Mouse (Mus musculus): ENCODE measurements around the gene Kif26b. TPM values are rescaled to one million over a fixed set of nuclear protein-coding genes. Genes with fewer than 3 reads are reported as not detected.

Gene Kif26b
- polyA plus RNA-seq, 1 experiment from 2014 or later: 4.9 TPM

- Histone ChIP-seq H3K27me3 (ENCODE audit: insufficient read depth, poor library complexity, severe bottlenecking) (no peaks in the 10 kb centered on the region), H3K4me3 (no peak overlapping the region), H3K4me1 (replicated peaks) (peaks cover 18% of the 10 kb centered on the region), H3K36me3 (no peaks in the 10 kb centered on the region), H3K27ac (no peak overlapping the region), H3K9me3 (no peaks in the 10 kb centered on the region)
- DNase-seq (ENCODE audit: low spot score): no peak
- WGBS: 73% methylated on average over 7 of the region's 7 CpGs
Measured at GRCm38 (mm10) chr1:178631863-178632262, 102.9 kb downstream of the Kif26b start.

GRCm38 (mm10) chr1:178634359-178635085 is 105.6 kb downstream of the Kif26b start:
- no peak overlapping the region for H3K4me3 ChIP-seq
- peak overlapping the region; percentile 40; the same call in 1 of the 2 replicates for H3K27ac ChIP-seq
- no peaks in the 10 kb centered on the region for H3K36me3 ChIP-seq
- DNase-seq (ENCODE audit: low spot score): no peak
- no peaks in the 10 kb centered on the region for H3K9me3 ChIP-seq
- 69% methylated on average over 19 of the region's 19 CpGs for WGBS
- H3K27me3 ChIP-seq (ENCODE audit: insufficient read depth, poor library complexity, severe bottlenecking): no peaks in the 10 kb centered on the region
- H3K4me1 ChIP-seq (replicated peaks): peaks cover 22% of the 10 kb centered on the region

GRCm38 (mm10) chr1:178635470-178635869 is 106.5 kb downstream of the Kif26b start:
- WGBS: 85% methylated on average over 4 of the region's 4 CpGs
- no peak for DNase-seq (ENCODE audit: low spot score)

GRCm38 (mm10) chr1:178637293-178637692 is 108.4 kb downstream of the Kif26b start:
- Histone ChIP-seq H3K4me1 (replicated peaks) (peaks cover 27% of the 10 kb centered on the region), H3K27ac (no peak overlapping the region)

More at GRCm38 (mm10) chr1:178635470-178635869, 106.5 kb downstream of the Kif26b start:
- H3K9me3 ChIP-seq: no peaks in the 10 kb centered on the region
- H3K27me3 ChIP-seq (ENCODE audit: insufficient read depth, poor library complexity, severe bottlenecking): no peaks in the 10 kb centered on the region
- no peaks in the 10 kb centered on the region for H3K36me3 ChIP-seq
- no peak overlapping the region for H3K27ac ChIP-seq
- H3K4me1 ChIP-seq (replicated peaks): peaks cover 27% of the 10 kb centered on the region
- H3K4me3 ChIP-seq: no peak overlapping the region

GRCm38 (mm10) chr1:178639951-178640350 is 111.0 kb downstream of the Kif26b start:
- no peak overlapping the region for H3K4me3 ChIP-seq
- peaks cover 17% of the 10 kb centered on the region for H3K4me1 ChIP-seq (replicated peaks)
- WGBS: 52% methylated on average over 6 of the region's 6 CpGs
- H3K27me3 ChIP-seq (ENCODE audit: insufficient read depth, poor library complexity, severe bottlenecking): no peaks in the 10 kb centered on the region
- no peaks in the 10 kb centered on the region for H3K36me3 ChIP-seq
- no peak overlapping the region for H3K27ac ChIP-seq
- no peak for DNase-seq (ENCODE audit: low spot score)
- no peaks in the 10 kb centered on the region for H3K9me3 ChIP-seq

More at GRCm38 (mm10) chr1:178637293-178637692, 108.4 kb downstream of the Kif26b start:
- WGBS: 88% methylated on average over 7 of the region's 7 CpGs
- H3K4me3 ChIP-seq: no peak overlapping the region
- no peaks in the 10 kb centered on the region for H3K9me3 ChIP-seq
- H3K36me3 ChIP-seq: no peaks in the 10 kb centered on the region
- no peaks in the 10 kb centered on the region for H3K27me3 ChIP-seq (ENCODE audit: insufficient read depth, poor library complexity, severe bottlenecking)
- DNase-seq (ENCODE audit: low spot score): no peak

- peaks cover 15% of the 10 kb centered on the region for H3K4me1 ChIP-seq (replicated peaks)
- H3K9me3 ChIP-seq: no peaks in the 10 kb centered on the region
- H3K4me3 ChIP-seq: no peak overlapping the region
- DNase-seq (ENCODE audit: low spot score): no peak
- no peaks in the 10 kb centered on the region for H3K36me3 ChIP-seq
- H3K27ac ChIP-seq: no peak overlapping the region
- no peaks in the 10 kb centered on the region for H3K27me3 ChIP-seq (ENCODE audit: insufficient read depth, poor library complexity, severe bottlenecking)
- WGBS: 65% methylated on average over 11 of the region's 11 CpGs
Measured at GRCm38 (mm10) chr1:178640719-178641455, 112.0 kb downstream of the Kif26b start.

- no peaks in the 10 kb centered on the region for H3K27me3 ChIP-seq (ENCODE audit: insufficient read depth, poor library complexity, severe bottlenecking)
- H3K27ac ChIP-seq: no peak overlapping the region
- H3K9me3 ChIP-seq: no peaks in the 10 kb centered on the region
- H3K4me3 ChIP-seq: no peak overlapping the region
- H3K36me3 ChIP-seq: no peaks in the 10 kb centered on the region
- 74% methylated on average over 2 of the region's 2 CpGs for WGBS
- H3K4me1 ChIP-seq (replicated peaks): peaks cover 15% of the 10 kb centered on the region
- DNase-seq (ENCODE audit: low spot score): no peak
Measured at GRCm38 (mm10) chr1:178641788-178642187, 112.9 kb downstream of the Kif26b start.

GRCm38 (mm10) chr1:178644954-178645353 is 116.0 kb downstream of the Kif26b start:
- H3K4me1 ChIP-seq (replicated peaks): peaks cover 3% of the 10 kb centered on the region
- no peak for DNase-seq (ENCODE audit: low spot score)
- 78% methylated on average over 4 of the region's 4 CpGs for WGBS
- no peaks in the 10 kb centered on the region for H3K9me3 ChIP-seq
- H3K36me3 ChIP-seq: no peaks in the 10 kb centered on the region
- H3K27ac ChIP-seq: no peak overlapping the region
- H3K4me3 ChIP-seq: no peak overlapping the region
- H3K27me3 ChIP-seq (ENCODE audit: insufficient read depth, poor library complexity, severe bottlenecking): no peaks in the 10 kb centered on the region

GRCm38 (mm10) chr1:178646589-178646988 is 117.7 kb downstream of the Kif26b start:
- WGBS: 91% methylated on average over 4 of the region's 4 CpGs
- H3K27ac ChIP-seq: no peak overlapping the region
- no peaks in the 10 kb centered on the region for H3K9me3 ChIP-seq
- no peaks in the 10 kb centered on the region for H3K27me3 ChIP-seq (ENCODE audit: insufficient read depth, poor library complexity, severe bottlenecking)
- H3K4me3 ChIP-seq: no peak overlapping the region
- no peaks in the 10 kb centered on the region for H3K36me3 ChIP-seq
- no peak for DNase-seq (ENCODE audit: low spot score)
- 0 out of 2 replicates have a peak, but pooled peaks cover 3% of the 10 kb centered on the region for H3K4me1 ChIP-seq (replicated peaks)

- no peak overlapping the region for H3K4me3 ChIP-seq
- no peak overlapping the region for H3K27ac ChIP-seq
- H3K36me3 ChIP-seq: no peaks in the 10 kb centered on the region
- no peaks in the 10 kb centered on the region for H3K27me3 ChIP-seq (ENCODE audit: insufficient read depth, poor library complexity, severe bottlenecking)
- H3K4me1 ChIP-seq (replicated peaks): no peaks in the 10 kb centered on the region
- WGBS: 82% methylated on average over 4 of the region's 4 CpGs
- H3K9me3 ChIP-seq: no peaks in the 10 kb centered on the region
- DNase-seq (ENCODE audit: low spot score): no peak
Measured at GRCm38 (mm10) chr1:178655525-178655924, 126.6 kb downstream of the Kif26b start.

- H3K27me3 ChIP-seq (ENCODE audit: insufficient read depth, poor library complexity, severe bottlenecking): no peaks in the 10 kb centered on the region
- H3K27ac ChIP-seq: no peak overlapping the region
- no peak overlapping the region for H3K4me3 ChIP-seq
- no peaks in the 10 kb centered on the region for H3K36me3 ChIP-seq
- H3K9me3 ChIP-seq: no peaks in the 10 kb centered on the region
- no peak for DNase-seq (ENCODE audit: low spot score)
- peaks cover 23% of the 10 kb centered on the region for H3K4me1 ChIP-seq (replicated peaks)
- 50% methylated on average over 3 of the region's 3 CpGs for WGBS
Measured at GRCm38 (mm10) chr1:178661035-178661434, 132.1 kb downstream of the Kif26b start.

GRCm38 (mm10) chr1:178661556-178661955 is 132.6 kb downstream of the Kif26b start:
- H3K4me1 ChIP-seq (replicated peaks): peaks cover 23% of the 10 kb centered on the region
- H3K27me3 ChIP-seq (ENCODE audit: insufficient read depth, poor library complexity, severe bottlenecking): no peaks in the 10 kb centered on the region
- peak; percentile 16 for DNase-seq (ENCODE audit: low spot score)
- H3K4me3 ChIP-seq: no peak overlapping the region
- WGBS: 39% methylated on average over 5 of the region's 5 CpGs
- H3K36me3 ChIP-seq: no peaks in the 10 kb centered on the region
- no peaks in the 10 kb centered on the region for H3K9me3 ChIP-seq
- no peak overlapping the region for H3K27ac ChIP-seq

GRCm38 (mm10) chr1:178663539-178663938 is 134.6 kb downstream of the Kif26b start:
- Histone ChIP-seq H3K27me3 (ENCODE audit: insufficient read depth, poor library complexity, severe bottlenecking) (no peaks in the 10 kb centered on the region), H3K4me3 (no peak overlapping the region), H3K27ac (no peak overlapping the region), H3K36me3 (no peaks in the 10 kb centered on the region), H3K4me1 (replicated peaks) (peaks cover 24% of the 10 kb centered on the region), H3K9me3 (no peaks in the 10 kb centered on the region)
- no peak for DNase-seq (ENCODE audit: low spot score)
- 83% methylated on average over 1 of the region's 1 CpGs for WGBS

Data from hindbrain, embryonic 10.5 days (tissue).